Mouse (Mus musculus) neural tube, embryonic 15.5 days (tissue): ENCODE results near the gene A230050P20Rik. TPM values are rescaled to one million over a fixed set of nuclear protein-coding genes. Genes with fewer than 3 reads are reported as not detected.

Experiments
- ATAC-seq: fragments of 200-750 bp; cut with Nextera tagmentation; 2 replicates; pipeline ENCODE4 v1.8.0; 2017; ENCODE audit warnings: mild to moderate bottlenecking, moderate TSS enrichment, moderate library complexity; ENCODE audit not compliant: low FRiP score
- H3K27ac ChIP-seq: fragments of 300-500 bp; sonication (generic); replicated peaks from 2 replicates; pipeline ENCODE4 v1.5.1; 2015; ENCODE audit warnings: mild to moderate bottlenecking, inconsistent platforms
- H3K27me3 ChIP-seq: fragments of 300-500 bp; sonication (generic); replicated peaks from 2 replicates; pipeline ENCODE4 v1.6.1; 2015; ENCODE audit warnings: inconsistent platforms
- H3K36me3 ChIP-seq: fragments of 300-500 bp; sonication (generic); 2 replicates; pipeline ENCODE4 v1.6.1; 2015; ENCODE audit warnings: inconsistent platforms
- H3K4me1 ChIP-seq: fragments of 300-500 bp; sonication (generic); 2 replicates; pipeline ENCODE4 v1.6.1; 2015; ENCODE audit warnings: inconsistent platforms
- H3K4me2 ChIP-seq: fragments of 300-500 bp; sonication (generic); 2 replicates; pipeline ENCODE4 v1.6.1; 2015; ENCODE audit warnings: inconsistent platforms, mild to moderate bottlenecking, moderate library complexity
- H3K4me3 ChIP-seq: fragments of 300-500 bp; sonication (generic); replicated peaks from 2 replicates; pipeline ENCODE4 v1.5.1; 2015; ENCODE audit warnings: mild to moderate bottlenecking, inconsistent platforms
- H3K9ac ChIP-seq: fragments of 300-500 bp; sonication (generic); replicated peaks from 2 replicates; pipeline ENCODE4 v1.6.1; 2015; ENCODE audit warnings: mild to moderate bottlenecking, inconsistent platforms
- H3K9me3 ChIP-seq: fragments of 300-500 bp; sonication (generic); replicated peaks from 2 replicates; pipeline ENCODE4 v1.6.1; 2016; ENCODE audit warnings: inconsistent platforms
- WGBS: fragments of 180-500 bp; shearing (Covaris S2); methylation state at CpG from one replicate; pipeline ENCODE4 v1.1.7; 2015; ENCODE audit warnings: mixed read lengths; 5-methylcytosine and 5-hydroxymethylcytosine counted together
- polyA plus RNA-seq: library from polyadenylated mRNA; unstranded; fragments of >200 nt; fragmentation: Nextera tagmentation; extraction: Ambion mirVana; gene quantifications from 2 replicates; pipeline ENCODE4 v1.2.1, GENCODE M21; 2015

Gene A230050P20Rik
- polyA plus RNA-seq, 1 experiment from 2014 or later: 17.0 TPM

DNA sequence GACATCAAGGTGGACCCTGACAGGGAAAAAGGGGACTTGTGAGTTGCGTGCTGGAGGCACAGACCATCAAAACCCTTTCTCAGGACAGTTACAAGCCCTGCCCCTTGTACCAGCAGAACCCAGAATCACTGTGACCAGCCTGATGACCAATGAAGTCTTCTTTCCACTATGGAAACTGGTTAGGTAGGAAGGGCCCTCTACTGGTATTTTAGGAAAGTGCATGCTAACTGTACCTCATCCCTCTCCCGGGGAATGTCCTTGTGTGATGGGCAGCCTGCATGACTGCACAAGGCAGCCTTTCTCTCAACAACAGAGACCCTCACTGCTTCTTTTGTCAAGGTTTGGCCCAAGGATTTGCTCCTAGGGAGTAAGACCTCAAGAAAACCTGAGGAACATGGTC lies 25.8 kb upstream of the A230050P20Rik start:
- Histone ChIP-seq H3K9ac (no peak overlapping the region), H3K36me3 (no peaks in the 10 kb centered on the region), H3K9me3 (no peaks in the 10 kb centered on the region), H3K27ac (no peak overlapping the region), H3K27me3 (no peaks in the 10 kb centered on the region), H3K4me1 (no peaks in the 10 kb centered on the region), H3K4me3 (no peak overlapping the region), H3K4me2 (no peak overlapping the region)
- no peak for ATAC-seq
- WGBS: 26% methylated on average over 2 of the region's 2 CpGs

DNA sequence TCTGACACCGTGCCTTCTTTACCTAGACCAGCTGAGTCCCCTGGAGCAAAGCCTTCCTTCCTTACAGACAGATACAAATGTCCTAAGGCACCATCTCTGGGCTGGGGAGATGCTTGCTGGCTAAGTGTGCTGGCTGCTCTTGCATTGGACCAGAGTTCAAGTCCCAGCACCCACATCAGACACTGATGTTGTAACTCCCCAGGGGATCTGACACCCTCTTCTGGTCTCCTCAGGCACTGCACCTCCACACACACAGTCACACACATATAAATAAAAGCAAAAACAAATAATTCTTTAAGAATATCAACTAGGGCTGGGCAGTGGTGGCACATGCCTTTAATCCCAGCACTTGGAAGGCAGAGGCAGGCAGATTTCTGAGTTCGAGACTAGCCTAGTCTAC lies 18.3 kb upstream of the A230050P20Rik start:
- no peak overlapping the region for H3K4me2 ChIP-seq
- 89% methylated on average over 2 of the region's 2 CpGs for WGBS
- 0 out of 2 replicates have a peak, but pooled peaks cover 3% of the 10 kb centered on the region for H3K27me3 ChIP-seq
- no peak overlapping the region for H3K27ac ChIP-seq
- no peaks in the 10 kb centered on the region for H3K4me1 ChIP-seq
- no peak overlapping the region for H3K4me3 ChIP-seq
- H3K36me3 ChIP-seq: no peaks in the 10 kb centered on the region
- no peaks in the 10 kb centered on the region for H3K9me3 ChIP-seq
- ATAC-seq: no peak
- H3K9ac ChIP-seq: no peak overlapping the region

DNA sequence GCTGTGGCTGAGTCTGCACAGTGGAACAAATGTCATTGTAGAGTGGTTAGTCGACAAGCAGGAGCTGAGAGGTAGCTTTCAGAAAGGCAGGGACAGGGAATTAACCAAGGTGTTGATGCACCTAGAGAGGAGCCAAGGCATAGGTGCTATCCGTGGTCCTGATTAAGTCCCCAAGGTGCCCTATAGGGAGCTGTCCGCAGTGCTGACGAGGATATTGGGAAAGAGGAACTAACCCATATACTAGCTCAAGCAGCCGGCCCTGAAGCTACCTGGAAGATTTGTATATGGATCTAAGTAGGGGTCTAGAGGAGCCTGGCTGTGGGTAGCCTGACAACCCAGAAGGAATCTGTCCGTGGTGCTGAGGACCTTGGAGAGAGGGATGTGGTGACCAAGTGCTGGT lies 11.3 kb upstream of the A230050P20Rik start:
- no peak for ATAC-seq
- 11% methylated on average over 6 of the region's 6 CpGs for WGBS
- Histone ChIP-seq H3K36me3 (no peaks in the 10 kb centered on the region), H3K27me3 (peaks cover 14% of the 10 kb centered on the region; the same call in 1 of the 2 replicates), H3K27ac (no peak overlapping the region), H3K9me3 (no peaks in the 10 kb centered on the region), H3K9ac (no peak overlapping the region), H3K4me1 (no peaks in the 10 kb centered on the region), H3K4me3 (no peak overlapping the region), H3K4me2 (no peak overlapping the region)

DNA sequence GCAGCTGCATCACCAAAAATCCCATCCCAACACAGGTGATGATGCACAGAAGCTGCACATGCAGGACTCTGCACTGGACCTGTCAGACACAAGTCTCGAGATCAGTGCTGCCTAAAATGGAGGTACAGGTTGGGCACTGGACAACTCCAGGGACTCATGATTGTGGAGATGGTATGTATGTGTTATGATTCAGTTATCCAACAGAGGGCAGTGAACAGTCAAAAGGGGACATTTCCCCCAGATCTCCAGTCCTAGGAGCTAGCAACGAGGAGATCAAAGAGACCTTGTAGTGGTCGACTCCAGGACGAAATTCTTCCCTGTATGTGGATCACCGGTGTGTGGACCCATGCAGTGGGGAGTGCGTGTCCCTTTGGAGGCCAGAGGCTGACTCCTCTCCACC lies 8.5 kb upstream of the A230050P20Rik start:
- Histone ChIP-seq H3K9me3 (no peaks in the 10 kb centered on the region), H3K4me1 (no peaks in the 10 kb centered on the region), H3K36me3 (no peaks in the 10 kb centered on the region), H3K9ac (no peak overlapping the region), H3K27ac (no peak overlapping the region), H3K4me2 (no peak overlapping the region), H3K4me3 (no peak overlapping the region), H3K27me3 (peaks cover 13% of the 10 kb centered on the region; the same call in 1 of the 2 replicates)
- WGBS: 56% methylated on average over 6 of the region's 6 CpGs
- no peak for ATAC-seq

DNA sequence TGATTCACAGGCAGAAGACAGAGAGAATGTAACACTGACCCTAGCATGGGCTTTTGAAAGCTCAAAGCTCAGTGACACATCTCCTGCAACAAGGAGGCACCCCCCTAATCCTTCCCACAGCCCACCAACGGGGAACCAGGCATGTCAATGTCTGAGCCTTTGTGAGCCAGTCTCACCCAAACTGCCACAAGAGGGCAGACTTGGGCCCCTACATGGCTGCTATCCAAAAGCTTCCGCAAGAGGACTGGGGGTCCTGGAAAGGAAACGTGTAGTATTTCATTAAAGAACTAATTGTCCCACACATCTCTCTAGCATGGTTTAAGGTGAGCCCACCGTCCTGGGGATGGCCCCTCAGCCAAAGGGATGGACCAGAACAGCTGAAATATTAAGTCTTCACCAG lies 6.6 kb upstream of the A230050P20Rik start:
- Histone ChIP-seq H3K4me3 (no peak overlapping the region), H3K36me3 (no peaks in the 10 kb centered on the region), H3K9me3 (no peaks in the 10 kb centered on the region), H3K9ac (no peak overlapping the region), H3K27ac (no peak overlapping the region), H3K4me1 (no peaks in the 10 kb centered on the region), H3K27me3 (peaks cover 16% of the 10 kb centered on the region; the same call in 1 of the 2 replicates), H3K4me2 (no peak overlapping the region)
- WGBS: 20% methylated on average over 4 of the region's 4 CpGs
- ATAC-seq: no peak

DNA sequence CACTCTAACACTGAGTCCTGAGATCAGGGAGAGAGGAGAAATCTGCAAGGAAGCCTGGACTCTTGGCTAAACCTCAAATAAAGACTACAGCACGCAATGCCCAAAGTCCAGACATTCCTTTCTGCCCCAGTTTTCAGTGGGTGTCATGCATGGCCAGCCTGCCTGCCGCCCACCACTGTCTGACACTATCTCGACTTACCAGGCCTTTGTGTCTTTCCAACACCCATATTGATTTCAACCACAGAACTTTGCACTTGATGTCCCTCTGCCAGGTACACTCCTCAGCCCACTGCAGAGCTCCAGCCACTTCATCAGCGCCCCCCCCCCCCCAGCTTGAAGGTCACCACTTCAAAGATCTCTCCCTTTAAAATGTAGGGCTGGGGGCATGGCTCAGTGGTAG lies 6.2 kb upstream of the A230050P20Rik start:
- no peaks in the 10 kb centered on the region for H3K36me3 ChIP-seq
- peaks cover 20% of the 10 kb centered on the region for H3K27me3 ChIP-seq
- no peaks in the 10 kb centered on the region for H3K4me1 ChIP-seq
- no peak overlapping the region for H3K4me2 ChIP-seq
- no peaks in the 10 kb centered on the region for H3K9me3 ChIP-seq
- no peak overlapping the region for H3K4me3 ChIP-seq
- 62% methylated on average over 4 of the region's 4 CpGs for WGBS
- H3K9ac ChIP-seq: no peak overlapping the region
- H3K27ac ChIP-seq: no peak overlapping the region
- no peak for ATAC-seq

DNA sequence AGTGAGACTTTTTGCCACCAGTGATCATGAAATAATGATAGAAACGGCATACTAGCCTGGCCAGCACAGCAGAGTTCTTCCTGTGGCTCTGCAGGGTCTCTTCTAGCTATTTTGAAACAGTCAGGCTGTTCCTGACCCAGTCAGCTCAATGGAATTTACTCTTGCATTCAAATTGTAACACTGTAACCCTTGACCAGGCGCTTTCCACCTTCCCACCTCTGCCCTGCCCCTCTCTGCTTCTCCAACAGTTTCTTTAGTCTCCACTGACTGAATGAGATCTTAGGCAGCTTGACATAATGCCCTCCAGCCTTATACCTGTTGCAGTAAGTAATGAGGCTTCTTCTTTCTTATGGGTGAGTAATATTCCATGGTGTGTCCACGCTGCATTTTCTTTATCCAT lies 1.6 kb upstream of the A230050P20Rik start:
- H3K4me2 ChIP-seq: no peak overlapping the region
- no peaks in the 10 kb centered on the region for H3K36me3 ChIP-seq
- no peak overlapping the region for H3K9ac ChIP-seq
- peaks cover 48% of the 10 kb centered on the region for H3K27me3 ChIP-seq
- peaks cover 10% of the 10 kb centered on the region for H3K4me1 ChIP-seq
- WGBS: 58% methylated on average over 3 of the region's 3 CpGs
- no peak overlapping the region for H3K27ac ChIP-seq
- H3K4me3 ChIP-seq: no peak overlapping the region
- H3K9me3 ChIP-seq: no peaks in the 10 kb centered on the region
- ATAC-seq: no peak

DNA sequence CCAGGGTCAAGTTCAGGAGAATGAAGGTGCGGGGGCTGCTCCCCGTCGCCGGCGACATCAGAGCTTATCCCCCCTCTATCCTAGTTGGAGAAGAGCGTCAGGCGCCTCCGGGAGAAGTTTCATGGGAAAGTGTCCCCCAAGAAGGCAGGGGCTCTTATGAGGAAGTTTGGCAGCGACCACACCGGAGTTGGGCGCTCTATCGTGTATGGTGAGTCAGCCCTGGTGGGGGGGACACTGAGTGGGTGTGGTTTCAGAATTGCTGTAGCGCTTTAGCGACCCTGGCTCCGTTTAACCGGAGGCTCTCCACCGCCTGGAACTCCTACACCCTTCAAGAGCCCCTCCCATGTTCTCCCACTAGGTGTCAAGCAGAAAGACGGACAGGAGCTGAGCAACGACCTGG lies 804 bp downstream of the A230050P20Rik start:
- no peak overlapping the region for H3K9ac ChIP-seq
- H3K4me3 ChIP-seq: peak overlapping the region; percentile 44
- peaks cover 10% of the 10 kb centered on the region for H3K4me1 ChIP-seq
- no peaks in the 10 kb centered on the region for H3K36me3 ChIP-seq
- peak; percentile 30; the same call in 1 of the 2 replicates for ATAC-seq
- WGBS: 4% methylated on average over 19 of the region's 19 CpGs
- peak overlapping the region; percentile 61 for H3K4me2 ChIP-seq
- no peaks in the 10 kb centered on the region for H3K9me3 ChIP-seq
- no peak overlapping the region for H3K27ac ChIP-seq
- peaks cover 51% of the 10 kb centered on the region for H3K27me3 ChIP-seq

DNA sequence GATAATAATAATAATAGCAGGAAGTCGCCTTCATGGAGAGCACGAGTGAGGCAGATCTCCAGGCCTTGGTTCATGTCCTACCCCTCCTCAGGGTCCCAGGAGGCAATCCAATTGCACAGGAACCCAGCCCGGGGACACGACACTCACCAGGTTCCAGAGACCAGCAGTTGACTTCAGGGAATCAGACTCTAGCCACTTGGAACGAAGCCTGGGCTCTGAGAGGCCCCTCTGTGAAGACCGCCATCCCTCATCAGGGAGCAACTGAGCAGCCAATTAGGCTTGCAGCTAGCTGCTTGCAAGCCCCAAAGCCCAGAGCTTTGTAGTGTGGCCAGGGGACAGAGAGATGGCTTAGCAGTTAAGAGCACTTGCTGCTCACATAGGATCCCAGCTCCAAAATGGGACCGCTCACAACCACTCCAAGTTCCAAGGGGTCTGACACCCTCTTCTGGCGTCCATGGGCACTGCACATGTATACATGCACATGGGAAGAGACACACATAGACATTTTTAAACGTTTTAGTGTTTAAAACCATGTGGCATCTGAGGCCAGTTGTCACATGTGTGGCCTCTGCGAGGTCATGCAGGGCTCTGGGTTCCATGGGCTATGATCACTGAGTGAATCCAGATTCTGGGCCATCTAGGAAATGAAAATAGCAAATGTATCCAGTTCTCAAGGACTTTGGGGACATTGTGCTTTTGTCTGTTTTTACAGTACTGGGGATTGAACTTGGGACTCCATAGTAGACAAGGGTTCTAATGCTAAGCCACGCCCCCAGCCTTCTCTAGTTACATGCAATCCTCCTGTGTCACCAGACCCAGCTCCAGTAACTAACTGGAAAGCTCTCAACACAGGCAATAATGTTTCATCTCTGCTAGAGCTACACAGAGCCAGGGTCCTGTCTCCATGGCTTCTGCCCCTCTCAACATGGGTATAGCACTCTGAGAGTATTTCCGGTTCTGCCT lies 2.0 kb downstream of the A230050P20Rik start:
- Histone ChIP-seq H3K4me2 (no peak overlapping the region), H3K9me3 (no peaks in the 10 kb centered on the region), H3K36me3 (no peaks in the 10 kb centered on the region), H3K27ac (no peak overlapping the region), H3K4me3 (no peak overlapping the region), H3K4me1 (peaks cover 10% of the 10 kb centered on the region), H3K9ac (no peak overlapping the region), H3K27me3 (peaks cover 48% of the 10 kb centered on the region)
- ATAC-seq: no peak
- 75% methylated on average over 12 of the region's 12 CpGs for WGBS

DNA sequence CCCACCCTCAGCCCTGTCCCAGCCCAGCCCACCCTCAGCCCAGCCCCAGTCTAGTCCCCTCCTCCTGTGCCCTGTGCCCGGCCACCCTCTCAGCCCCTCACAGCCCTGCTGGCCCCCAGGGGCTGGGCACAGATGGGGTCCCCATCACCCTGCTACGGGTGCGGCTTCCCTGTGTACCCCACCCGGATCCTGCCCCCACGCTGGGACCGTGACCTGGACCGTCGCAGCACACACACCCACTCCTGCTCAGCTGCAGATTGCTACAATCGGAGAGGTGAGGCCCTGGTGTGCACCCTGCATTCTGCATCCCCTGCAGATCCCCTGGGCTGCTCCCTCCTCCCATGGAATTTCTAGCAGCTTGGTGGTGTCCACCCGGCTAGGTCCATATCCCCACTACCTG lies 4.5 kb downstream of the A230050P20Rik start:
- H3K27ac ChIP-seq: no peak overlapping the region
- no peak overlapping the region for H3K4me3 ChIP-seq
- H3K9ac ChIP-seq: no peak overlapping the region
- H3K36me3 ChIP-seq: no peaks in the 10 kb centered on the region
- no peak overlapping the region for H3K4me2 ChIP-seq
- no peak for ATAC-seq
- WGBS: 91% methylated on average over 10 of the region's 10 CpGs
- H3K9me3 ChIP-seq: no peaks in the 10 kb centered on the region
- peaks cover 34% of the 10 kb centered on the region for H3K27me3 ChIP-seq
- H3K4me1 ChIP-seq: peaks cover 22% of the 10 kb centered on the region

DNA sequence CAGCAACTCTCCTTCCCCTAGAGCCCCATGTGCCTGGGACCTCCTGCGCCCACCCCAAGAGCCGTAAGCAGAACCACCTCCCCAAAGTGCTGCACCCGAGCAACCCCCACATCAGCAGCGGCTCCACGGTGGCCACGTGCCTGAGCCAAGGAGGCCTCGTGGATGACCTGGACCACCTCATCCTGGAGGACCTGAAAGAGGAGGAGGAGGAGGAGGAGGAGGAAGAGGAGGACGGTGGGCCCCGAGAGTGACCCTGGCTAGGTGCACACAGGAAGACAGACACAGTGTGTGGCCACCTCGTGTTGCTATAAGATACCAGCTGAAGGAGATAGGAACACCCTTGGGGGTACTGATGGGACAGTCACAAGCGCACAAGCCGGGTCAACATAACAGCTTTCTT lies 5.1 kb downstream of the A230050P20Rik start:
- WGBS: 92% methylated on average over 12 of the region's 12 CpGs
- ATAC-seq: no peak
- Histone ChIP-seq H3K27ac (no peak overlapping the region), H3K36me3 (no peaks in the 10 kb centered on the region), H3K9ac (no peak overlapping the region), H3K9me3 (no peaks in the 10 kb centered on the region), H3K4me2 (no peak overlapping the region), H3K4me1 (peaks cover 21% of the 10 kb centered on the region), H3K27me3 (peaks cover 31% of the 10 kb centered on the region), H3K4me3 (no peak overlapping the region)

DNA sequence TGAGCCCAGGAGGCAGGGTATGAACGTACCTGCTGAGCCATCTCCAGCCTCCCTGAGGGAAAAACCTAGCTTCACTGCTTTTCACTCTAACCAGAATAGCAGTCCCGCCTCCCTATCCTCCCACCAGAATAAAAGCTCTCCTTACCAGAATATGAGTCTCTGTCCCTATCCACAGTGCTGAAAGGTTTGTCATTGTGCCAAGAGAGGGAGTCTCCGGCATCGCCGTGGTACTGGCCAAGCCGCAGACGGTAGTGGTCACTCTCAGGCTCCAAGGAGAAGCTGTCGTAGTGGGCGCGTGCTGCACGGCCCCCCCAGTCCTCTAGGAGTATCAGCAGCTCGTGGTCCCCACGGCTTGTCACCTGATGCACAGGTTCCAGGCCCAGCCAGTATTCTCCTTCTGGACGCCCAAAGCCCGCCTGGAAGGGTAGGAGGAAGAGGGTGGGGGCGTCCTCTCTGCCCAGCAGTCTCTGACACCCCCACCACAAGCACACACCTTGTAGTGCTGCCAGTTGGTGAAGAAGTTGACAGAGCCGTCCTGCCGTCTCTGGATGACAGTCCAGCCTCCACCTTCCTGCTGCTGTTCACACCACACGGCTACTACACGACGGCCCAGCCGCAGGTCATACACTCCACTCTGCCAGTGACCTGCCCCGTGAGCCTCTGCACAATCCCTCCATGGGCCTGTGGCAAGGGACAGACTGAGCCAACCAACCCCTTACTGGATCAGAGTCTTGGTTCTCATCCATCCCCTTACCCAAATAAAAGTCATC lies 6.8 kb downstream of the A230050P20Rik start:
- 71% methylated on average over 23 of the region's 23 CpGs for WGBS
- Histone ChIP-seq H3K9ac (no peak overlapping the region), H3K4me3 (no peak overlapping the region), H3K27me3 (peaks cover 14% of the 10 kb centered on the region), H3K36me3 (no peaks in the 10 kb centered on the region), H3K4me1 (peaks cover 18% of the 10 kb centered on the region), H3K9me3 (no peaks in the 10 kb centered on the region), H3K4me2 (no peak overlapping the region), H3K27ac (no peak overlapping the region)
- no peak for ATAC-seq
